Mouse (Mus musculus) forebrain, embryonic 12.5 days (tissue): Measurements from ENCODE around the gene E330009J07Rik. TPM values are rescaled to one million over a fixed set of nuclear protein-coding genes. Genes with fewer than 3 reads are reported as not detected.

Experiments
- ATAC-seq: fragments of 200-750 bp; cut with Nextera tagmentation; 2 replicates; pipeline ENCODE4 v1.8.0; 2017; ENCODE audit warnings: moderate TSS enrichment; ENCODE audit not compliant: low FRiP score
- H3K27ac ChIP-seq: fragments of 300-500 bp; sonication (generic); 2 replicates; pipeline ENCODE4 v1.5.1; 2016; ENCODE audit warnings: mild to moderate bottlenecking
- H3K27me3 ChIP-seq: fragments of 300-500 bp; sonication (generic); 2 replicates; pipeline ENCODE4 v1.6.1; 2016; ENCODE audit warnings: mild to moderate bottlenecking
- H3K36me3 ChIP-seq: fragments of 300-500 bp; sonication (generic); replicated peaks from 2 replicates; pipeline ENCODE4 v1.6.1; 2016; ENCODE audit warnings: mild to moderate bottlenecking
- H3K4me1 ChIP-seq: fragments of 300-500 bp; sonication (generic); 2 replicates; pipeline ENCODE4 v1.6.1; 2016
- H3K4me2 ChIP-seq: fragments of 300-500 bp; sonication (generic); 2 replicates; pipeline ENCODE4 v1.6.1; 2016; ENCODE audit warnings: mild to moderate bottlenecking, moderate library complexity
- H3K4me3 ChIP-seq: fragments of 300-500 bp; sonication (generic); replicated peaks from 2 replicates; pipeline ENCODE4 v1.5.1; 2016; ENCODE audit warnings: mild to moderate bottlenecking
- H3K9ac ChIP-seq: fragments of 300-500 bp; sonication (generic); 2 replicates; pipeline ENCODE4 v1.6.1; 2016; ENCODE audit warnings: mild to moderate bottlenecking
- H3K9me3 ChIP-seq: fragments of 300-500 bp; sonication (generic); 2 replicates; pipeline ENCODE4 v1.6.1; 2016
- WGBS: fragments of 180-500 bp; shearing (Covaris S2); methylation state at CpG from one replicate; pipeline ENCODE4 v1.1.7; 2016; 5-methylcytosine and 5-hydroxymethylcytosine counted together
- polyA plus RNA-seq: library from polyadenylated mRNA; unstranded; fragments of >200 nt; fragmentation: Nextera tagmentation; extraction: Ambion mirVana; gene quantifications from 2 replicates; pipeline ENCODE4 v1.2.1, GENCODE M21; 2016

Gene E330009J07Rik
- polyA plus RNA-seq, 1 experiment from 2014 or later, result 28.4 TPM

GRCm38 (mm10) chr6:40385682-40386081 lies 50.3 kb downstream of the E330009J07Rik start:
- H3K27me3 ChIP-seq, result no peaks in the 10 kb centered on the region
- H3K4me1 ChIP-seq, result no peaks in the 10 kb centered on the region
- ATAC-seq, result no peak
- H3K36me3 ChIP-seq, result peaks cover 8% of the 10 kb centered on the region
- no peak overlapping the region for H3K9ac ChIP-seq
- WGBS, result 63% methylated on average over 3 of the region's 3 CpGs
- H3K4me2 ChIP-seq, result no peak overlapping the region
- no peak overlapping the region for H3K27ac ChIP-seq
- no peak overlapping the region for H3K4me3 ChIP-seq
- no peaks in the 10 kb centered on the region for H3K9me3 ChIP-seq

GRCm38 (mm10) chr6:40381908-40382307 lies 54.0 kb downstream of the E330009J07Rik start:
- H3K9me3 ChIP-seq, result no peaks in the 10 kb centered on the region
- H3K4me2 ChIP-seq, result no peak overlapping the region
- no peak for ATAC-seq
- 90% methylated on average over 4 of the region's 4 CpGs for WGBS
- no peaks in the 10 kb centered on the region for H3K4me1 ChIP-seq
- H3K4me3 ChIP-seq, result no peak overlapping the region
- H3K36me3 ChIP-seq, result peaks cover 16% of the 10 kb centered on the region
- H3K9ac ChIP-seq, result no peak overlapping the region
- H3K27ac ChIP-seq, result no peak overlapping the region
- H3K27me3 ChIP-seq, result no peaks in the 10 kb centered on the region

GRCm38 (mm10) chr6:40380181-40380580 lies 55.8 kb downstream of the E330009J07Rik start:
- ATAC-seq, result no peak
- no peak overlapping the region for H3K4me3 ChIP-seq
- no peaks in the 10 kb centered on the region for H3K9me3 ChIP-seq
- H3K27ac ChIP-seq, result no peak overlapping the region
- no peaks in the 10 kb centered on the region for H3K4me1 ChIP-seq
- H3K9ac ChIP-seq, result no peak overlapping the region
- peaks cover 18% of the 10 kb centered on the region for H3K36me3 ChIP-seq
- H3K4me2 ChIP-seq, result no peak overlapping the region
- 82% methylated on average over 3 of the region's 3 CpGs for WGBS
- no peaks in the 10 kb centered on the region for H3K27me3 ChIP-seq

GRCm38 (mm10) chr6:40371031-40371430 lies 64.9 kb downstream of the E330009J07Rik start:
- no peaks in the 10 kb centered on the region for H3K27me3 ChIP-seq
- WGBS, result 94% methylated on average over 6 of the region's 6 CpGs

GRCm38 (mm10) chr6:40353360-40353759 lies 82.6 kb downstream of the E330009J07Rik start:
- peaks cover 11% of the 10 kb centered on the region for H3K36me3 ChIP-seq
- ATAC-seq, result no peak
- no peaks in the 10 kb centered on the region for H3K27me3 ChIP-seq
- H3K9me3 ChIP-seq, result no peaks in the 10 kb centered on the region
- no peak overlapping the region for H3K27ac ChIP-seq
- no peak overlapping the region for H3K4me3 ChIP-seq
- 94% methylated on average over 7 of the region's 7 CpGs for WGBS
- H3K4me2 ChIP-seq, result no peak overlapping the region
- H3K9ac ChIP-seq, result no peak overlapping the region
- no peaks in the 10 kb centered on the region for H3K4me1 ChIP-seq

More at GRCm38 (mm10) chr6:40371031-40371430, 64.9 kb downstream of the E330009J07Rik start:
- Histone ChIP-seq H3K4me2 (no peak overlapping the region), H3K9me3 (no peaks in the 10 kb centered on the region), H3K4me3 (no peak overlapping the region), H3K4me1 (no peaks in the 10 kb centered on the region), H3K9ac (no peak overlapping the region), H3K27ac (no peak overlapping the region), H3K36me3 (peaks cover 12% of the 10 kb centered on the region; the same call in 1 of the 2 replicates)
- no peak for ATAC-seq

Other genes with a start within 250 kb of the E330009J07Rik start
- 39.9 and 44.1 TPM in 2 replicates for gene Agk, start 111.0 kb downstream of the E330009J07Rik start, polyA plus RNA-seq
- gene Wee2, start 3.0 kb upstream of the E330009J07Rik start, polyA plus RNA-seq, result 0.19 and 0.24 TPM in 2 replicates
- gene Ssbp1, start 35.2 kb upstream of the E330009J07Rik start, polyA plus RNA-seq, result 199 TPM in 2 replicates
- not detected in 2 replicates for gene Tas2r137, start 55.1 kb upstream of the E330009J07Rik start, polyA plus RNA-seq
- not detected in 2 replicates for gene Tas2r108, start 57.4 kb upstream of the E330009J07Rik start, polyA plus RNA-seq
- not detected in 2 replicates for gene Prss37, start 83.4 kb upstream of the E330009J07Rik start, polyA plus RNA-seq
- gene Olfr461, start 118.9 kb upstream of the E330009J07Rik start, polyA plus RNA-seq, result 0.08 and 0.41 TPM in 2 replicates
- not detected in 2 replicates for gene Olfr460, start 133.4 kb upstream of the E330009J07Rik start, polyA plus RNA-seq
- gene Clec5a, start 149.7 kb upstream of the E330009J07Rik start, polyA plus RNA-seq, result 0.29 and 0.52 TPM in 2 replicates
- not detected in 2 replicates for gene Tas2r138, start 177.2 kb upstream of the E330009J07Rik start, polyA plus RNA-seq
- 0.03 TPM in 1 of 2 replicates, not detected in the other for gene Mgam, start 192.7 kb upstream of the E330009J07Rik start, polyA plus RNA-seq